Mouse (Mus musculus) cerebral cortex, adult 2 months (tissue): ENCODE measurements around the gene Rgs17.

Experiments used
- WGBS: fragments of 180-500 bp; shearing (Covaris S2); methylation state at CpG from one replicate; pipeline ENCODE4 v1.1.7; 2018; 5-methylcytosine and 5-hydroxymethylcytosine counted together

The Rgs17 gene

DNA sequence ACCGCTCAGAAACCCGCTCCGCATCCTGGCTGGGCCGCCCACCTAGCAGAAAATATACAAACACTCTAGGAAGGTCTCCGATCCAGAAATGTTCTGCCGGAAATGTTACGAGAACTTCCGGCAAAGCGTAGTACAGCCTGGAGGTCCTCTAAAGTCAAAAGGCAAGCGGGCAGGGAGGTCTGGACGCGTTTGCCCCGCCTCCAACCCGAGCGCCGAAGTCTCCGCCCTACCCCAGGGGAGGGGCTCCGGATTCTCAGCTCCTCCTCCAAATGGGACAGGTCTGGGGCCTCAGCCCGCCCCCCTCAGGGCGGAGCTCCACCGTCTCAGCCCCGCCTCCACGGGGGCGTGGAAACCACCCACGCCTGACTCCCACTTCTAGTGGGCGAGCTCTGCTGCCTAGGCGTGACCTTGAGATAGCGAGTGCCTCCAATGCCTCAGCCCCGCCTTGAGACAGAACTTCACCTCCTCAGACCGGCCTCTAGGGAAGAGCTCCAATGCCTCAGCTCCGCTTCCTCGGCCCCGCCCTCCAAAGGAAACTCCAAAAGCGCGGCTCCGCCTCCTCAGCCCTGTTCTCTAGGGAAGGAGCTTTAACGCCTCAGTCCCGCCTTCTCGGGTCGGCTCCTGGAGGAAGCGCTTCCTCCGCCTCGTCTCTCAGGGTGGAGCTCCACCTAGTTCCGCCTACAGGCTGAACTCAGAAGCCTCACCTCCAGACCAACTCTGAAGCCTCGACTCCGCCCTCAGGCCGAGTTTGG is 98.3 kb downstream of the Rgs17 start, which contains the start of gene Mtrf1l:
Mtrf1l (minus strand) TSS at position 171 of the 752 bp plus-strand sequence.
- under 1% methylated on average over 47 of the region's 47 CpGs for WGBS

DNA sequence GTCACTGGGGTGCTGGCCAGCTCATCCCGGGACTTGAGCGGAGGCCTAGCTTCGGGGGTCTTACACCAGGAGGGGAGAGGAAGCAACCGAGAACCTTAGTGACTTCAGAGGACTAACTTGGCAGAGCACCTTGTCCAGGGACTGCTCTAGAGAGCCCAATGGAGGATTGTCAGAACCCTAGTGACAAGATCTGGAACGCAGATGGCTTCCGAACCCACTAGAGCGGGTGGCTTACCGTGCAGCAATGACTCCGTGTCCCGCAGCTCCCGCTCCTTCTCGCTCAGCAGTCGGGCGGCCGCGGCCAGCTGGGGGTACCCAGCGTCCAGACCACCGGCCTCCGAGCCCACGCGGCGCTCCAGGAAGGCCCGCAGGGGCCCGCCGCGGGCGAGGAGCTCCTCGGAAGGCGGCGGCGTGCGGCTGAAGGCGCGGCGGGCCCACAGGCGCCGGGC is 98.9 kb downstream of the Rgs17 start:
- WGBS = under 1% methylated on average over 37 of the region's 37 CpGs

DNA sequence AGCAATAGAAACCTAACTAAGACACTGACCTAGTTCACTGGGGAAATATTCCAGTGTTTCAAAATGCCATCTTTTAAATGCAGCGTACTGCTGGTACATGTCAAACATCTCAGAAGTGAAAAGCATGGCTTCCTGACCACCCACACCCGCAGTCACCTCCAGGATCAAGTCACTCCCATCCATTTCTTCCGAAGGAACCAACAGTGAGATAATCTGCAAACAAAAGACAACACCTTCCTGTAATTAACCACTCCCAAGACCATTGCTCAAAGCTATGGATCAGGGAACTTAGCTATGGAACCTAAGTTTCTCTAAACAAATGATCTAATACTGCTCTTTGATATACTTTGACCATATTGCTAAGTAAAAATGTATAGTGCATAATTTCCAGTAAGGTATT is 103.4 kb downstream of the Rgs17 start:
- whole genome bisulfite sequencing = 97% methylated on average over 3 of the region's 3 CpGs

DNA sequence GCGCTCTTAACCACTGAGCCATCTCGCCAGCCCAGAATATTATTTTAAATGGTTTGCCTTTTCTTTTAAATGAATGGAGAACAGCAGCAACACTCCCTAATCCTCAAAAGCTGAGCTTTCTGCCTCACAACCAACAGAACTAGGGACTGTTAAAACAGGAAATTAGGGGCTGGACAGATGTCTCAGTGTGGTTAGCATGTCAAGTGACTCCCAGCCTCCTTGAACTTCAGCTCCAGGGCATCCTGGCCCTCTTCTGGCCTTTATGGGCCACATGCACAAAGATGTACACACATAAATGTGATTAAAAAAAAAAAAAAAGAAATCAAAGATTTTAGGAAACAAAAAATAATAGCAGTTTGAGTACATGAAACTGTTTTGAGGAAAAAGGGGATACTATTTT is 106.2 kb downstream of the Rgs17 start:
- WGBS = 99% methylated on average over 2 of the region's 2 CpGs

DNA sequence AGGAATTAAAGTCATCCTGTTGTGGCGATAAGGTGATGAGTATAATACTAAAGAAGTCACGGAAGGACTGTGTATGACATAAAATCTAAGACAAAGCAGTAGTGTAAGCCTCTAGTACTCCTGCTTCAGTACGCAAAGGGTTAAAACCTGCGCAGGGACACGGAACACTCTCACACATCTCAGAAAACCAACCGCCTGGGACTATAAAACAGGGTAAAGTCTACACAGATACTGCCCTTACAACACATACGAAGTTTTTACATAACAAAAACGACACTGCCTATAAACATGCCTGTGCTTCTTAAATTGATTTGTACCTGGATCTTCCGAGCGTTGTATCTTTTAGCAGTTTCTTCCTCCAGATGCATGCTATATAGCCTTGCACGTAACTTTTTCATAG is 108.5 kb downstream of the Rgs17 start:
- 90% methylated on average over 11 of the region's 11 CpGs for WGBS

DNA sequence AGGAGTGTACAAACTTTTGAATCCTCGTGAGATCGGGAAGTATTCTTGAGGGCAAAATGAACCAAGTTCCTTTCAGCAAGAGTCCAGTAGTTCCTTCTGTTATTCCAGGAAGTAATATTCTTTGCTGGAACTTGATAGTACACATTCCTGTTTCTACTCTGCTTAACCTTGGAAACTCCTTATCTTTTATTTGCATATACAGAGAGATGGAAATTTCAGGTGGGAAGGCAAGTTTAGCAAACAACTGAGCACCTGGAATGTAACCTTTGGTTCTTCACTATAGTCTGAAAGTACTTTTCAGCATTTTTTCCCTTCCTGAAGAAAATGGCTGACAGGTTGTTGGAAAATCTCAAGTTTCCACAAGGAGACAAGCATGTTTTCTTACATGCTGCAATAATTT is 114.5 kb downstream of the Rgs17 start:
- WGBS = 86% methylated on average over 2 of the region's 2 CpGs

DNA sequence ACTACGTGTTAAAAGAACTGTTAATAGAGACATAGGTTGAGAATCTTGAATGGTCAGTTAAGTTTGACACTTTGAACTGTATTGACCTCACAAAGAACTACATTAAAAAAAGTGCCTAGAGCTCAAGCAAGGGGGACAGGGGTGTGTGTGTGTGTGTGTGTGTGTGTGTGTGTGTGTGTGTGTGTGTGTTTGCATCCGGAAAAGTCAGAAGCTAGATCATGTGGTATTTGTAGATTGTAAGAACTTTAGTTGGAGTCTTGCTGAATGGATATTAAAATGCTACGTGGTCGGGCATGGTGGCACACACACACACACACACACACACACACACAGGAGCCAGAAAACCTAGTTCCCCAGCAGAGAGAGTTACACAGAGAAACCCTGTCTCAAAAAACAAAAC is 115.2 kb downstream of the Rgs17 start:
- WGBS = 52% methylated on average over 4 of the region's 4 CpGs

DNA sequence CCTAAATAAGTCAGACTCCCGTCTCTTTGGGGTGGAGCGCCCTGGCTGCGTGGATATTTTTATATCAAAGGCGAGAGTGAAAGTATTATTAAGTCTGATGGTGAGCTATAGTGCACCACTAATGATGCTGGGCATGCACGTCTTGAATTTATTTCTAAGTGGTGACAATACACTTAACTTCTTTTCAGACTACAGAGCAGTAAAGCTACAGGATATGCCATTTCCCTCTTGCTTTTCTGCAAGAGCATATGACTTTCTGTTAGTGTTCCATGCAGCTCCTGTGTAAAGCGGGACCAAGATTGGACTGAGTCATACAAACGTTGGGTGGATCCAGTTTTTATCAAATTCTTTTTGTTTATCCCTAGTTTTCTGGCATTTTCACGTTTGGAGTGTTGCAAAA is 115.8 kb downstream of the Rgs17 start:
- WGBS = 5% methylated on average over 8 of the region's 8 CpGs

DNA sequence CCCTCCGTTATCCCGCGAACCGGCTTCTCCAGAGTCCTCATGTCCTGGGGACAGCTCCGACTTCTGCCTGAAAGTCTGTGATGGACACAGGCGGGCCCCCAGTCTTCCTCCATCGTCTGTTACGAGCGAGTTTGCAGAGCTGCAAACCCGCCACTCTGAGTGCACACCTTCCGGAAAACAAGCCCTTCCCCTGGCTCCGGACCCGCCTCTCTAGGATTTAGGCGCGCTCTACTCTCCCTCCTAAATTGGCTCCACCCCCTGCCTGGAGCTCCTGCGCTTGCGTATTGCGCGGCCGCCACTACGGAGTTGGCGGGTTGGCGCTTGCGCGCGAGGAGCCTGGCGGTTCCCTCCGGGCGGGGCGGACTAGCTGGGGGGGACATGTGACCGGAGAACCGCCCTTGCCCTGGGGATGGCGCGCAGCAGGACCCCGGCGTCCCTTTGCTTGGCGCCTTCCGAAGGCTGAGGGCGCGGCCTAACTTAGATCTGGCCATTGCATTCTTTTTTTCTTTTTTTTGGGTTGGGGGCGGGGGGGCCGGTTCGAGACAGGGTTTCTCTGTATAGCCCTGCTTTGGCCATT is 116.4 kb downstream of the Rgs17 start:
- WGBS = under 1% methylated on average over 43 of the region's 43 CpGs

DNA sequence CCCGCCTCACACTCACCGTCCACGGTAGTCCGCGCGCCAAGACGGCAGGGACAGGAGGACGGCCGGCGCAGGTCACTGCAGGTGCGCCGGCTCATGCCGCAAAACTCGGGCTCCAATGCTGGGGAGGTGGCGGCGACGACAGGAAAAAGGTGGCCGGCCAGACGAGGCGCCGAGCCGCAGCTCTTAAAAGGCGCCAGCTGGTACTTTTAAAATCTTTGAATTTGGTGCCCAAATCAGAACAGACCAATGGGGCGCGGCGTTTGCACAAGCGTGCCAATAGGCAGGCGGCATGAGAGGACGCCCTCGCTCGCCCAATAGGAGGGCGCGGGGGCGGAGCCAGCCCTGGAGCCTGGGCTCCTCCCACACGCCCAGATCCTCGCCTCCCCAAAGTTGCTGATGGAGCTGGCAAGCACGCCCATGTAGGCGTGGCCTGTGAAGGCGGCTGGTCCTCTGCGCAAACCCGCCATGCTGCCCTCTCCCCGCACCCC is 116.9 kb downstream of the Rgs17 start, which contains the start of gene Fbxo5:
Fbxo5 (minus strand) TSS at position 358 of the 488 bp plus-strand sequence.
- whole genome bisulfite sequencing = under 1% methylated on average over 42 of the region's 42 CpGs

DNA sequence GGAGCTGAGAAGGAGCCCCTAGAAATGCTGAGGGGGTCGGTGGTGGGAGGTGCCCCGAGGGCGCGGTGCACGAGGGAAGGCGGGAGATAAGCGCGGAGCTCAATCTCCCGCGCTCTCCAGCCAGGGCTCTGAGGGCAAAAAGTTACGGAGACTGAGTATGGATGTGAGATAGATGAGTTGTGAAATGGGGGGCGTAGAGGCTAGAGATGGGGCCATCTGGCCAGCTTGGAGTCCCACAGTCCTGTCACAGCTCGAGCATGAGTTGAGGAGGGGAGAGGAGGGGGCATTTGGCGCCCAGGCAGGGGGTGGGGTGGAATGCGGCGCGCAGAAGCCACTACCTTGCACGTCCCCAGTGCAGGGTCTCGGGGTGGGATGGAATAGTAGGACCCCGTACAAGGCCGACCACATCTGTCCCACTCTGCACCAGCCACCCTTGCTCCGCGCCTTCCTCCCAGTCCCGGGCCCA is 117.5 kb downstream of the Rgs17 start:
- 2% methylated on average over 24 of the region's 24 CpGs for WGBS

DNA sequence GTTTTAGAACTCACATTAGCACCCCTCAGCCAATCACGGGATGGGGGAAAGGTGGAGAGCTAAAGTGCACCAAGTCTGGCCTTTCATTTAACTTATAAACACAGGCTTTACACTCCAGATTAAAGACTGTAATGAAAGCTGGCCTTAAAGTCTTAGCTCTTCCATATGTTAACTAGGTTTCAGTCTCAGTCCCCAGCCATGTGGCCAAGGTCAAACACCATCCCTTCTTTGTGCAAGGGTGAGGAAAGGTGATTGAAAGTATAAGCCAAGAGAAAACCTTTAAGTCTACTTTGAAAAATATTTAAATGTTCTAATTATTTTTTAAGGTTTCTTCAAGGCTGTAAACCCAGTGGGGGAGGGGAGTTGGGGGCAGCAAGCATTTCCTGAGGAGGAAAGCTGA is 118.5 kb downstream of the Rgs17 start:
- WGBS = 24% methylated on average over 1 of the region's 1 CpGs

DNA sequence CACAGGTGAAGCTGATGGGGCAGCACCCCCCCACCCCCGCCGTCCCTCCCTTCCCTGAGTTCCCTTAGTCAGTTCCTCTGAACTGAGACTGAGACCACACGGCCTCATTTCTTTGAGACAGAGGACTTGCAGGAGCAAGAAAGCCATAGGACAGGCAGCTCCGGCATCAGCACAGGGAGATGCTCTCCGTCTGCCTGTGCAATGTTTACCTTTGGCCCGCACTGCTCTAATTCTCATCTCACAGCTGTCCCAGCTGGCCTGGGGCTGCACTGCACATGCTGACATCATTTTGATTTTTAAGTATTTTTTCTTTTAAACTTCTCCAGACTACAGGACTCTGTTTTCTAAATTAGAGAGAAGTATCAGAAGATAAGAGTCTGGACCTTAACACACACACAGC is 119.3 kb downstream of the Rgs17 start:
- 43% methylated on average over 6 of the region's 6 CpGs for WGBS

DNA sequence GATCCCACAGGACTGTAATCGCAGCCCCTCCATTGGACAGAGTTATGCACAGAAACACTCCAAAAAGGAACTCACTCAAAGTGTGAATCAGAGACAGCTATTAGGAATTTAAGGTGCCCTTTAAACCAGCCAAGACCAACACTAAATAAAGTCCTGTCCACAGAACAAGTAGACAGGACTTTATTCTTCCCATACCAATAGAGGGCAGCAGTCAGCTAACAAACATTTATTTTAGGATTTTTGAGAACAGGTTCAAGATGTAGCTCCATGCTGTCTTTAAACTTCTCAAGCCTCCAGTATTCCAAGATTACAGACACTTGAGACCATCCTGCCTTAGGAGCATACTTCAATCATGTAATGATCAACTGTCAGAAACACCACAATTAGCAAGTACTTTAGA is 121.7 kb downstream of the Rgs17 start:
- WGBS = 98% methylated on average over 1 of the region's 1 CpGs

DNA sequence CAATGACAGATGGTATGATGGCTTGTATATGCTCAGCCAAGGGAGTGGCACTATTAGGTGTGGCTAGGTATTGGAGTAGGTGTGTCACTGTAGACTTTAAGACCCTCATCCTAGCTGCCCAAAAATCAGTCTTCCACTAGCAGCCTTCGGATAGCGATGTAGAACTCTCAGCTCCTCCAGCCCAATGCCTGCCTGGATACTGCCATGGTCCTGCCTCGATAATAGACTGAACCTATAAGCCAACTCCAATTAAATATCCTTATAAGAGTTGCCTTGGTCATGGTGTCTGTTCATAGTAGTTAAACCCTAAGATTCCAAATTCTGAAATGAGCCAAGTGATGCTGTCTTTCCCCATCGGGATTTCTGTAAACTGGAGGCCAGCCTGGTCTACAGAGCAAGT is 124.1 kb downstream of the Rgs17 start:
- 87% methylated on average over 4 of the region's 4 CpGs for WGBS

DNA sequence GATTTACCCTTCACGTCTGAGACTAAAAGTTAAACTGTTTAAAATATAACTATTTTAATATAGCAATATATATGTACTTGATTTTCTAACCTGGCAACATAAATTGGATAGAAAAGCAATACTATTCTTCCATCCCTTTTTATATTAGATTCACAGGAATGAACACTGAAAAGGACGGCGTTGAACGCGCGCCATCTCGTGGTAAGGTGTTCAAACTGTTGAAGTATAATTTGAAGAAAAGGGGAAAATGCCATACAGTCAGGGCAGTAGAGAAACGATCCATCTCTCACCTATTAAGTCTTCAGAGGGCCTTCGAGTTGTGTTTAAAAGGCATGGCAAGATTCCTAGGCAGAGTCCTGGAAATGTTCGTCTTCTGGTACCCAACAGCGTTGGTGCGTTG is 131.5 kb downstream of the Rgs17 start:
- 19% methylated on average over 12 of the region's 12 CpGs for WGBS

DNA sequence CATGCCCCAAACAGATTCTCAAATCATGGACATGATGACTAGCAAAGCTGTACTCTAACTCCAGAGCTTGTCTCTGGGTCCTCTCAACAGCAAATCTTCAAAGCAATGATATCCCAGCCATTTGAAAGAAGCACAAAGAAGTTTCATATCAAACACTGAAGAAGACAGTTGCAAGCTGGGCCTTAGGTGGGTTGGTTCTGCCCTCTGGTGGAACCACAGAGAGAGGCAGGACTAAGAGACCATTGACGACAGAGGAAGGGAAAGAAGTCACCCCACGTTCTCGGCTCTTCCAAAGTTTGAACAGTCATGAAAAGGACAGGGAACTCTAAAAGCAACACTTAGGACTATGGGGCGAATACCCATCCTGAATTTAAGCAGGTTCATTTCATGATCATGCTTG is 135.3 kb downstream of the Rgs17 start:
- 17% methylated on average over 4 of the region's 4 CpGs for WGBS
